ENCODE assay signal across 15 mouse cellular contexts in genomic region chr4:156067256-156067949, GRCm38 (mm10). TPM values are rescaled to one million over a fixed set of nuclear protein-coding genes. Genes with fewer than 3 reads are reported as not detected.
DNase-seq lines count a peak whose midpoint lies in the region; ATAC-seq and TF ChIP-seq lines count a peak whose summit lies in the region.
"Had no signal": no experiment of that assay in that cellular context is flagged by ENCODE, and none has a peak within 500 bp of the region (broad histone marks: within the 10 kb centered on the region; RNA-seq: fewer than 3 reads in every experiment).

No protein-coding gene starts in this region.

- H3K4me3 ChIP-seq in lung, postnatal 0 days (ENCODE audit: low read depth, low read length): no peak overlapping the region
- no peak overlapping the region for H3K4me3 ChIP-seq in lung, adult 2 months (replicated peaks; ENCODE audit: extremely low read depth, low read depth, low read length)
- H3K4me3 ChIP-seq in E14TG2a.4 (replicated peaks; ENCODE audit: low read length): peak overlapping the region; percentile 58
- H3K4me3 ChIP-seq in hindbrain, embryonic 12.5 days: no peak overlapping the region
- H3K4me3 ChIP-seq: embryonic facial prominence, embryonic 13.5 days; forebrain, embryonic 15.5 days; myocyte had no signal

- DNase-seq in lung, postnatal 0 days (ENCODE audit: low spot score): peak; percentile 40
- DNase-seq in lung, adult 2 months: no peak
- peak; percentile 10 to 20 for DNase-seq in natural killer cell, adult 2 months (ENCODE audit: low spot score in 2 of 2)
- no peak for DNase-seq in yolk sac, embryonic 10.5 days (ENCODE audit: low spot score)
- DNase-seq in layer of hippocampus, postnatal 10 days (ENCODE audit: low spot score in 2 of 2): no peak
- DNase-seq: adrenal gland, postnatal 10 days; cerebellum, adult 2 months; heart, postnatal 10 days; layer of hippocampus, postnatal 36 days had no signal

- no peak for TF ChIP-seq EP300 in lung, postnatal 0 days (IDR thresholded peaks at IDR 0.05)

- no peak for TF ChIP-seq POLR2A in lung, adult 2 months (IDR thresholded peaks at IDR 0.05; ENCODE audit: borderline replicate concordance, extremely low read depth, low read depth, low read length)

- H3K4me1 ChIP-seq in lung, postnatal 0 days (ENCODE audit: insufficient read depth, low read depth, low read length): peaks cover 6% of the 10 kb centered on the region; the same call in 1 of the 2 replicates
- H3K4me1 ChIP-seq in lung, adult 2 months (ENCODE audit: control insufficient read depth, insufficient read depth, low read length): no peaks in the 10 kb centered on the region
- peaks cover 88% of the 10 kb centered on the region for H3K4me1 ChIP-seq in E14TG2a.4 (replicated peaks; ENCODE audit: low read depth, low read length)
- peaks cover 20% of the 10 kb centered on the region for H3K4me1 ChIP-seq in hindbrain, embryonic 12.5 days

- no peaks in the 10 kb centered on the region for H3K27me3 ChIP-seq in lung, postnatal 0 days (replicated peaks; ENCODE audit: insufficient read depth, low read length)
- H3K27me3 ChIP-seq in E14TG2a.4 (ENCODE audit: insufficient read depth, low read length): no peaks in the 10 kb centered on the region
- H3K27me3 ChIP-seq in hindbrain, embryonic 12.5 days: no peaks in the 10 kb centered on the region
- H3K27me3 ChIP-seq: embryonic facial prominence, embryonic 13.5 days; forebrain, embryonic 15.5 days had no signal

- WGBS in lung, postnatal 0 days: 48% methylated on average over 5 of the region's 5 CpGs
- WGBS in lung, adult 2 months: 56% methylated on average over 5 of the region's 5 CpGs
- WGBS in hindbrain, embryonic 12.5 days: 75% methylated on average over 5 of the region's 5 CpGs

- TF ChIP-seq CTCF in lung, postnatal 0 days (IDR thresholded peaks at IDR 0.05): no peak
- TF ChIP-seq CTCF in lung, adult 2 months (IDR thresholded peaks at IDR 0.05; ENCODE audit: insufficient read depth, low read length): no peak
- TF ChIP-seq CTCF in E14TG2a.4 (conservative IDR thresholded peaks at IDR 0.05; ENCODE audit: low read length): no peak

- no peaks in the 10 kb centered on the region for H3K36me3 ChIP-seq in lung, postnatal 0 days (ENCODE audit: insufficient read depth, low read length)
- H3K36me3 ChIP-seq in E14TG2a.4 (ENCODE audit: insufficient read depth, low read length): no peaks in the 10 kb centered on the region
- H3K36me3 ChIP-seq in hindbrain, embryonic 12.5 days: no peaks in the 10 kb centered on the region
- H3K36me3 ChIP-seq: embryonic facial prominence, embryonic 13.5 days; forebrain, embryonic 15.5 days had no signal

- no peaks in the 10 kb centered on the region for H3K9me3 ChIP-seq in lung, postnatal 0 days (ENCODE audit: low read length)
- no peaks in the 10 kb centered on the region for H3K9me3 ChIP-seq in E14TG2a.4 (ENCODE audit: low read length)
- no peaks in the 10 kb centered on the region for H3K9me3 ChIP-seq in hindbrain, embryonic 12.5 days (replicated peaks)
- H3K9me3 ChIP-seq: embryonic facial prominence, embryonic 13.5 days; forebrain, embryonic 15.5 days had no signal

- ATAC-seq in lung, postnatal 0 days: no peak; the same call in 1 of the 2 replicates
- peak; percentile 89 for ATAC-seq in common myeloid progenitor, adult 5-6 weeks (replicated peaks; ENCODE audit: low read depth, poor library complexity, severe bottlenecking)
- ATAC-seq in hindbrain, embryonic 12.5 days (ENCODE audit: low FRiP score): no peak
- ATAC-seq: forebrain, embryonic 15.5 days had no signal

- H3K4me2 ChIP-seq in lung, postnatal 0 days (replicated peaks; ENCODE audit: low read depth, low read length): no peak overlapping the region
- H3K4me2 ChIP-seq in hindbrain, embryonic 12.5 days (replicated peaks): no peak overlapping the region
- H3K4me2 ChIP-seq: embryonic facial prominence, embryonic 13.5 days; forebrain, embryonic 15.5 days had no signal

- H3K9ac ChIP-seq in lung, postnatal 0 days (replicated peaks; ENCODE audit: low read depth): no peak overlapping the region
- no peak overlapping the region for H3K9ac ChIP-seq in hindbrain, embryonic 12.5 days
- H3K9ac ChIP-seq: embryonic facial prominence, embryonic 13.5 days; forebrain, embryonic 15.5 days had no signal

- H3K27ac ChIP-seq in lung, postnatal 0 days (ENCODE audit: low read length): no peak overlapping the region
- no peak overlapping the region for H3K27ac ChIP-seq in hindbrain, embryonic 12.5 days
- H3K27ac ChIP-seq: embryonic facial prominence, embryonic 13.5 days; forebrain, embryonic 15.5 days had no signal

RNA-seq across cellular contexts. Expression of gene Ttll10, which starts 8.2 kb away (rescaled TPM):
- 2.1 and 2.5 TPM in 2 replicates for polyA plus RNA-seq in lung, postnatal 0 days (2015; fragmentation: Nextera tagmentation; extraction: Ambion mirVana)
- polyA plus RNA-seq in lung, adult 2 months (2012; rRNA removed): 5.8 and 7.2 TPM in 2 replicates
- total RNA-seq in common myeloid progenitor, adult 5-6 weeks (2017): not detected in 2 replicates
- polyA plus RNA-seq in hindbrain, embryonic 12.5 days (2016; fragmentation: Nextera tagmentation; extraction: Ambion mirVana): 0.14 and 0.32 TPM in 2 replicates
- total RNA-seq in layer of hippocampus, postnatal 10 days (2021): under 1 TPM; 0.13 to 0.16 TPM
- total RNA-seq: heart, postnatal 10 days had no signal
- polyA plus RNA-seq: forebrain, embryonic 15.5 days; myocyte had no signal

RNA-seq across cellular contexts. Expression of gene Tnfrsf18, which starts 41.4 kb away (rescaled TPM):
- polyA plus RNA-seq in lung, postnatal 0 days (2015; fragmentation: Nextera tagmentation; extraction: Ambion mirVana): 1.6 and 1.9 TPM in 2 replicates
- 4.3 and 5.2 TPM in 2 replicates for polyA plus RNA-seq in lung, adult 2 months (2012; rRNA removed)
- 6.1 and 9.8 TPM in 2 replicates for total RNA-seq in common myeloid progenitor, adult 5-6 weeks (2017)
- 1.8 and 2.6 TPM in 2 replicates for polyA plus RNA-seq in hindbrain, embryonic 12.5 days (2016; fragmentation: Nextera tagmentation; extraction: Ambion mirVana)
- total RNA-seq in layer of hippocampus, postnatal 10 days (2021): not detected
- total RNA-seq: layer of hippocampus, postnatal 36 days had no signal

RNA-seq across cellular contexts. Expression of gene 9430015G10Rik, which starts 42.4 kb away (rescaled TPM):
- 5.9 and 6.8 TPM in 2 replicates for polyA plus RNA-seq in lung, postnatal 0 days (2015; fragmentation: Nextera tagmentation; extraction: Ambion mirVana)
- polyA plus RNA-seq in lung, adult 2 months (2012; rRNA removed): 13.8 and 16.3 TPM in 2 replicates
- total RNA-seq in common myeloid progenitor, adult 5-6 weeks (2017): 34.1 and 42.2 TPM in 2 replicates
- polyA plus RNA-seq in hindbrain, embryonic 12.5 days (2016; fragmentation: Nextera tagmentation; extraction: Ambion mirVana): 49.6 and 50.8 TPM in 2 replicates
- total RNA-seq in layer of hippocampus, postnatal 10 days (2021): 10 to 100 TPM; 22.6 to 28.9 TPM

RNA-seq across cellular contexts. Expression of gene Tnfrsf4, which starts 53.8 kb away (rescaled TPM):
- polyA plus RNA-seq in lung, postnatal 0 days (2015; fragmentation: Nextera tagmentation; extraction: Ambion mirVana): 4.9 and 5.2 TPM in 2 replicates
- polyA plus RNA-seq in lung, adult 2 months (2012; rRNA removed): 5.4 and 7.3 TPM in 2 replicates
- total RNA-seq in common myeloid progenitor, adult 5-6 weeks (2017): not detected in 2 replicates
- 0.29 and 0.76 TPM in 2 replicates for polyA plus RNA-seq in hindbrain, embryonic 12.5 days (2016; fragmentation: Nextera tagmentation; extraction: Ambion mirVana)
- total RNA-seq in layer of hippocampus, postnatal 10 days (2021): 1 to 10 TPM; 1.2 to 2.2 TPM

Comparison
In these comparisons a context has a peak if more than half of its experiments do, and no peak if none do; other contexts are left out.
1. DNase-seq: peak in lung, postnatal 0 days (single experiment) and natural killer cell, adult 2 months (2 of 2); none in lung, adult 2 months (single experiment), yolk sac, embryonic 10.5 days (single experiment) and layer of hippocampus, postnatal 10 days (0 of 2).